Mouse (Mus musculus): ENCODE data around the gene Gbp2b.
A peak's percentile ranks its signal among the peaks of the same experiment; 100 is the strongest.
"Not testable (repeated sequence)": the region's sequence is repeated elsewhere in the genome, so short reads cannot be mapped to it uniquely, and the experiment has no call there.

DNA sequence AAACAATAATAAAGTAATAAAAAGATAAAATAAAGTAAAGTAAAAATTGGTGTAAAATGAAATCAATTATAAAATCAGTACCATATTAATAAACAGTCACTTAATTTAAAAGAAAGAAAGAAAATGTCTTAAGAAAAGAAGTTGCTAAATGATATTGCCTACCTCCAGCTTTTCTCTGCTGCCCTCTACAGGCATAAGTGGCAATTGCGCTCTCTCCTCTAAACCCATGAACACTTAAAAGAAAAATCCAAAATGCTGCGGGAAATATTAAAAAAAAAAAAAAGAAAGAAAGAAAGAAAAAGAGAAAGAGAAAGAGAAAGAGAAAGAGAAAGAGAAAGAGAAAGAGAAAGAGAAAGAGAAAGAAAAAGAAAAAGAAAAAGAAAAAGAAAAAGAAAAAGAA, 51.3 kb downstream of the Gbp2b start:
- TF ChIP-seq CTCF (conservative IDR thresholded peaks at IDR 0.05; ENCODE audit: low read length), result peak; percentile 86
- not testable (repeated sequence) for TF ChIP-seq NANOG (IDR thresholded peaks at IDR 0.05; ENCODE audit: borderline replicate concordance, low read length)

Measured in E14TG2a.4 (cell line).